Mouse (Mus musculus) kidney, embryonic 15.5 days (tissue): ENCODE results near the gene Tmigd1. TPM values are rescaled to one million over a fixed set of nuclear protein-coding genes. Genes with fewer than 3 reads are reported as not detected.

Experiments used
- ATAC-seq: fragments of 200-750 bp; cut with Nextera tagmentation; replicated peaks from 2 replicates; pipeline ENCODE4 v1.8.0; 2017; ENCODE audit warnings: moderate TSS enrichment; ENCODE audit not compliant: low FRiP score
- H3K27ac ChIP-seq: fragments of 300-500 bp; sonication (generic); 2 replicates; pipeline ENCODE4 v1.5.1; 2015; ENCODE audit warnings: mild to moderate bottlenecking, inconsistent platforms
- H3K27me3 ChIP-seq: fragments of 300-500 bp; sonication (generic); 2 replicates; pipeline ENCODE4 v1.6.1; 2015; ENCODE audit warnings: inconsistent platforms
- H3K36me3 ChIP-seq: fragments of 300-500 bp; sonication (generic); 2 replicates; pipeline ENCODE4 v1.6.1; 2015; ENCODE audit warnings: inconsistent platforms
- H3K4me1 ChIP-seq: fragments of 300-500 bp; sonication (generic); 2 replicates; pipeline ENCODE4 v1.6.1; 2015; ENCODE audit warnings: inconsistent platforms
- H3K4me2 ChIP-seq: fragments of 300-500 bp; sonication (generic); 2 replicates; pipeline ENCODE4 v1.6.1; 2015; ENCODE audit warnings: moderate library complexity, mild to moderate bottlenecking, inconsistent platforms
- H3K4me3 ChIP-seq: fragments of 300-500 bp; sonication (generic); replicated peaks from 2 replicates; pipeline ENCODE4 v1.5.1; 2015; ENCODE audit warnings: mild to moderate bottlenecking, inconsistent platforms
- H3K9ac ChIP-seq: fragments of 300-500 bp; sonication (generic); 2 replicates; pipeline ENCODE4 v1.6.1; 2015; ENCODE audit warnings: mild to moderate bottlenecking, inconsistent platforms
- H3K9me3 ChIP-seq: fragments of 300-500 bp; sonication (generic); replicated peaks from 2 replicates; pipeline ENCODE4 v1.6.1; 2016; ENCODE audit warnings: inconsistent platforms
- WGBS: fragments of 180-500 bp; shearing (Covaris S2); methylation state at CpG from one replicate; pipeline ENCODE4 v1.1.7; 2015; ENCODE audit warnings: mixed read lengths; 5-methylcytosine and 5-hydroxymethylcytosine counted together
- polyA plus RNA-seq: library from polyadenylated mRNA; unstranded; fragments of >200 nt; fragmentation: Nextera tagmentation; extraction: Ambion mirVana; gene quantifications from 2 replicates; pipeline ENCODE4 v1.2.1, GENCODE M21; 2015

The Tmigd1 gene
- polyA plus RNA-seq, 1 experiment from 2014 or later: 1.7 TPM

DNA sequence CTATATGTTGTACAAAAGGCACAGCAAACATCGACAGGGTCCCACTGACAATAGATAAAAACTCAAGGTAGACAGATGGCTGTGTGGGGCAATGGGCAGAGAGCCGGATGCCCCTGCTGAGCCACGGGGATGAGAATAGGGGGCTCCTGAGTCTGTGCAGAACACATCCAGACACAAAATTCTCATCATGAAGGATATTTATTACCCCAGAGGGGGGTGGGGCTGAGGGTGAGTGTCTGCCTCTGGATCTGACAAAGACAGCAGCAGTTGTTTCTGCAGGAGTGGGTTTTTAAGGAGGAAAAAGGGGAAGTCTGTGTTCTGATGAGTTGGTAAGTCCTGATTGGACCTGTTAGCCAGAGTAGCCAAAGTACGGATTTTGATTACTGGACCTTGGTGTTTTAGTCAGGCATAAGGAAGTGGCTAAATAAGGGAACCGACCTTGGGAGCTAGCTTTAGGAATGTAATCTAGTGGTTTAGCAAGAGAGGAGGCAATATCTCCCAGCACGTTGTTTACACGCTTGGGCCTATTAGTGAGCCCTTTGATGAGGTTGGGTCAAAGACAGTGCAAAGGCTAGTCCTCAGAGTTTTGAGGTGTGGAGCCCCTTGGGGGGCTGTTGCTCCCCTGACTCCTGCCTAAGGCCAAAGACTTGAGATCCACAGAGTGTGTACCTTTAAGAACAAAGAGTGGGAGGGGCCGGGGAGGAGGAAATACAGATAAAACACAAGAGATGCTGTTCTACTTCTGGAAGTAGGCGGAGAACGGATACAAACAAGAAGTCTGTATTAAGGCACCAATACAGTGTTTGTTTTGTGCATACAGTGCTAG is 12.4 kb upstream of the Tmigd1 start:
- ATAC-seq: no peak
- Histone ChIP-seq H3K4me2 (0 out of 2 replicates have a peak overlapping the region, but pooled peaks have one; percentile 10), H3K4me3 (no peak overlapping the region), H3K27me3 (no peaks in the 10 kb centered on the region), H3K36me3 (no peaks in the 10 kb centered on the region), H3K4me1 (peaks cover 37% of the 10 kb centered on the region), H3K9me3 (no peaks in the 10 kb centered on the region), H3K27ac (peak overlapping the region; percentile 74), H3K9ac (no peak overlapping the region)
- WGBS: 38% methylated on average over 10 of the region's 10 CpGs

DNA sequence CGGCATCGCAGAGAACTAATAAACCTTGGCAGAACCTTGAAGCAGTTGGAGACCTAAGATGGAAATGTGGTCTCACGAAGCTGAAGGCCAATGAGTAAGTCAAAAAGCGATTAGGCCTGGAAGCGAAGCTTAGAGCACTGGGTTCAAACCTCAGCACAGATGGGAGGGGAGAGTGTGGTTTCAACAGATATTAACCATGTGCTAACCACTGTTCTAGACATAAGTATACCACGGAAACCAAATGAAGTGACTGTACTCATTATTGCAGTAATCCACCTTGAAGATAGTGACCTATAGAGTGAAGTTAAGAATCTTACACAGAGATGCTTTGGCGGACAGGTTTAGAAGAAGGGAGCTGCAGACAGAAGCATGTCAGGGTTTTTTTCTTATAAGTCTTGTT is 10.8 kb upstream of the Tmigd1 start:
- Histone ChIP-seq H3K4me3 (no peak overlapping the region), H3K36me3 (no peaks in the 10 kb centered on the region), H3K4me2 (no peak overlapping the region), H3K27ac (no peak overlapping the region), H3K4me1 (peaks cover 46% of the 10 kb centered on the region), H3K27me3 (no peaks in the 10 kb centered on the region), H3K9ac (no peak overlapping the region), H3K9me3 (no peaks in the 10 kb centered on the region)
- no peak for ATAC-seq
- WGBS: 88% methylated on average over 7 of the region's 7 CpGs

DNA sequence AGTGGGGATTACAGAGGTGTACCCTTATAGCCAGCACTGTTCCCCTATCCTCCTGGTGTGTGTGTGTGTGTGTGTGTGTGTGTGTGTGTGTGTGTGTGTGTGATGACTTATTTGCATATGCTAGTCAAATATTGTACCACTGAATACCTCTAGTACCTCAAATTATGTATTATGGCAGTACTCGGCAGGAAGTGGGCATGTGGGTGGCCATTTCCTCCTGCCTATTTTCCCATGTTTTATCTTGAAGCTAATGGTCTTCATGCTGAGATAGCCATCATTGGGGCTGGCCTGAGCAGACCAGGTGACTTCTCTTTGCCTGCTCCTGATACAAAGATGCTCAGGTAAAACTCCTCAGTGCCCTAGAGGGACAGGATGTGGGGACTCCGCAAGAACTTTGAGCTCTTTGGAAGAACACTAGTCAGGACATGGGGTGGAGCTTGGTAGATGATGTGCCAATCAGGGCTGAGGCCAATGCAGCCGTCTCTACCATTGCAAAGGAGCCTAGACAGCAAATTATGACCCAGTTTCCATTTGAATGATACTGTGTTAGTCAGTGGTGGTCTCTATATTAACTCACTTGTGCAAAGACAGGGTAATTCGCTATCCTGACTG is 10.1 kb upstream of the Tmigd1 start:
- Histone ChIP-seq H3K4me2 (no peak overlapping the region), H3K36me3 (no peaks in the 10 kb centered on the region), H3K9ac (no peak overlapping the region), H3K9me3 (no peaks in the 10 kb centered on the region), H3K27me3 (no peaks in the 10 kb centered on the region), H3K4me3 (no peak overlapping the region), H3K27ac (no peak overlapping the region), H3K4me1 (peaks cover 52% of the 10 kb centered on the region)
- 86% methylated on average over 4 of the region's 4 CpGs for WGBS
- ATAC-seq: no peak

DNA sequence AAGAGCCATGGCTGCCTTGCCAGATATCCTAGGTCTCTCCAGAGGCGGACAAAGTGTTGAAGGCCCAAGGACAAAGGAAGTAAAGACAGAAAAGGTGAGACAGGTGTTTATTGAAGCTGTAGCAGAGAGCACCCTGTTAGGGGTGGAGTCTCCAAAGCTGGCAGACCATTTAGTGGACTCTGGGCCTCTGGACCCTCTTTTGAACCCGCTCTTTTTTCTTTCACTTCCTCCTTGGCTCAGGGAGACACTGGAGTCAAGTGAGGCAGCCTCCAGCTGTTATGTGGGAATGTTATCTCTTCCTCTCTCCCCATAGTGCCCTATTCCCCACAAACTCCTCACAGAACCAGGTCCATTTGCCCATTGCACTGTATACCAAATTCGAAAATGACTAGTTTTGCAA is 9.0 kb upstream of the Tmigd1 start:
- 70% methylated on average over 3 of the region's 3 CpGs for WGBS
- Histone ChIP-seq H3K27me3 (no peaks in the 10 kb centered on the region), H3K36me3 (no peaks in the 10 kb centered on the region), H3K9me3 (no peaks in the 10 kb centered on the region), H3K4me1 (peaks cover 62% of the 10 kb centered on the region), H3K9ac (no peak overlapping the region), H3K27ac (peak overlapping the region; percentile 87), H3K4me2 (no peak overlapping the region), H3K4me3 (no peak overlapping the region)
- no peak for ATAC-seq

DNA sequence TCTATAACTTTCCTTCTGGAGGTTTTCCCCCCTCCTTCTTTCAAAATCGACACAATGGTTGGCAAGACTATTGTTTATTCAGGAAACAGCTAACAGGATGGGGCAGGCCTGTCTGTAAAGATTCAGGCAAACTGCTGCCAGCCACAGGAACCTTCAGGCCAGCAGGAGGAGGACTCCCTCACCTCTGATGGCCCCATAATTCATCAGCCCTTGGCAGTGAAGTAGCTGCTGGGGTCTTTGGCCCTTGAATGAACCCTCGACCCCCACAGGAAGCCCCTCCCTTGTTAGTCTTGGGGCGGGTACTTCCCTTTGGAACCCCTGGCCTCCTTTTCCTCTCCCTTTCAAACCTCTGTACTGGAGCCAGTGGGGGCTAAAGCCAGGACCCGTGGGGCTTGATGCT is 8.4 kb upstream of the Tmigd1 start:
- H3K9ac ChIP-seq: 0 out of 2 replicates have a peak overlapping the region, but pooled peaks have one; percentile 11
- peak overlapping the region; percentile 87 for H3K27ac ChIP-seq
- H3K36me3 ChIP-seq: no peaks in the 10 kb centered on the region
- ATAC-seq: peak; percentile 57
- peaks cover 68% of the 10 kb centered on the region for H3K4me1 ChIP-seq
- H3K4me2 ChIP-seq: peak overlapping the region; percentile 40
- 4% methylated on average over 4 of the region's 4 CpGs for WGBS
- H3K4me3 ChIP-seq: no peak overlapping the region
- H3K9me3 ChIP-seq: no peaks in the 10 kb centered on the region
- H3K27me3 ChIP-seq: no peaks in the 10 kb centered on the region

DNA sequence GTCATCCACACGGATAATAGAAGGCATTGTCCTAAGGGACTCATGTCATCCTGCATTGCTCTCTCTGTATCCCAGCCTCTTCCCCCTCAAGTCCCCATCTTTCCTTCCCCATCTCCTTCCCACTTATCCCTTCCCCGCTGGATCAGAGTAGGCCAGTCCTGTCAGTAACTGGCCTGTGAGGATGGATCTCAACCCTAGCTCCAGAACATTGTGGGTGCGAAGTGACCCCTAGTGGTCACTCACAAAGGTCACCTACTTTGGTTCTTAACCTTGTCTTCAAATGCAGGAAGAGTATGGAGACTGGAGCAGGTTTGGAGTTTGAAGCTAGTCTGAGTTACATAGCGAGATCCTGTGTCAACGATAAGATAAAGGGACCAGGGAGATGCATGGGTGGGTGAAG is 7.7 kb upstream of the Tmigd1 start:
- Histone ChIP-seq H3K27me3 (no peaks in the 10 kb centered on the region), H3K27ac (peak overlapping the region; percentile 87), H3K36me3 (no peaks in the 10 kb centered on the region), H3K4me1 (peaks cover 70% of the 10 kb centered on the region), H3K4me2 (peak overlapping the region; percentile 40), H3K9ac (0 out of 2 replicates have a peak overlapping the region, but pooled peaks have one; percentile 11), H3K4me3 (no peak overlapping the region), H3K9me3 (no peaks in the 10 kb centered on the region)
- WGBS: 28% methylated on average over 5 of the region's 5 CpGs
- ATAC-seq: peak; percentile 78

DNA sequence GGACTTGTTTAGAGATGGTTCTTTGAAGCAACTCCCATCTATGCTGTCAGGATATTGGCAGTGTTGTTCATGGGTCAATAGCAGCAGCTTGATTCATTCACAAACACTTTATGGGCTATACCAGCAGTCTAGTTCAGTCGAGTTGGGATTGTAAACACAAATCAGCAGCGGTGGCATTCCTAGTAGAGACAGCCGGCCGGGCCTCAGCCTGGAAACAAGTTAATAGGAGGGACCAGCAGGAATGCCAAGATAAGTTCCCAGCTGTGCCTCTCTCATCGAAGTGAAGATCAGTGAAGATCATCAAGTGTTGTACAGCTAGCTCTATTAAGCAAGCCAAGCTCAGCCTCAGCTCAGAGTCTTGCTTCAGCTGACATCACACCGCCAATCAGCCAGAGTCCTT is 5.6 kb upstream of the Tmigd1 start:
- H3K4me1 ChIP-seq: peaks cover 61% of the 10 kb centered on the region
- no peak for ATAC-seq
- no peaks in the 10 kb centered on the region for H3K27me3 ChIP-seq
- H3K9ac ChIP-seq: no peak overlapping the region
- no peak overlapping the region for H3K4me2 ChIP-seq
- 43% methylated on average over 6 of the region's 6 CpGs for WGBS
- no peaks in the 10 kb centered on the region for H3K9me3 ChIP-seq
- H3K4me3 ChIP-seq: no peak overlapping the region
- H3K27ac ChIP-seq: peak overlapping the region; percentile 82
- no peaks in the 10 kb centered on the region for H3K36me3 ChIP-seq

DNA sequence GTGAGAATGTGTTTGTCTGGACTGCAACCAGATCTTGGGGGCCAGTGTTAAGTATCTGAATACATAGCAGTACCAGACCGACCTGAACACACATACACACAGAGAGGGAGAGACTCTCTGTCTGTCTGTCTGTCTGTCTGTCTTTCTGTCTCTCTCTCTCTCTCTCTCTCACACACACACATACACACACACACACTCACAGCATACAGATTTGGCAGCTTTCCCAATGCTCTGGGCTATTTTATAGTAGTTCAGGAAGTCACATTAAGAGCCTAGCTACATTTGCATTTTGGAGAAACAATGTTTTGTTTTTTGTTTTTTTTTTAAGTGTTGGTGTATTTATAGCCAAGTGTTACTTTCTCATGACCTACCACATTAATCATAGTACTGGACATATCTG is 4.8 kb upstream of the Tmigd1 start:
- no peak for ATAC-seq
- H3K36me3 ChIP-seq: no peaks in the 10 kb centered on the region
- peak overlapping the region; percentile 82 for H3K27ac ChIP-seq
- no peak overlapping the region for H3K4me2 ChIP-seq
- no peak overlapping the region for H3K4me3 ChIP-seq
- H3K4me1 ChIP-seq: peaks cover 61% of the 10 kb centered on the region
- H3K9me3 ChIP-seq: no peaks in the 10 kb centered on the region
- H3K27me3 ChIP-seq: no peaks in the 10 kb centered on the region
- WGBS: 56% methylated on average over 1 of the region's 1 CpGs
- no peak overlapping the region for H3K9ac ChIP-seq

DNA sequence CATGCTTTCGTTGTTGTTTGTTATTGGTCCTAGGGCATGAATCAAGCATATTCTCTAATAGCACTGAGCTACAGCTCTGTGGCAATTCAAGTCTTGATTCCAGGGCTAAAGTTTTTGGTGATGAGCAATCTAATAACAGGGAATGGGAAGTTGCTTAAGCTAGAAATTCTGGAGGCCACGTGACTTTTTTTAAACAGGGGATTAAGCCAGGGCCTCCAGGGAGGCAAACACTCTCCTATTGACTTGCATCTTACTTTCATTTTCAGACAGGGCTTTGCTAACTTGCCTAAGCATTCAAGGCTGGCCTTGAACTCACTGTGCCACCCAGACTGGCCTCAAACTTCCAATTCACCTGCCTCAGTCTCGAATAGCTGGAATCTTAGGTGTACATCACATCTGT is 4.1 kb upstream of the Tmigd1 start:
- Histone ChIP-seq H3K36me3 (no peaks in the 10 kb centered on the region), H3K9me3 (no peaks in the 10 kb centered on the region), H3K27me3 (no peaks in the 10 kb centered on the region), H3K4me3 (no peak overlapping the region), H3K4me2 (no peak overlapping the region), H3K4me1 (peaks cover 54% of the 10 kb centered on the region), H3K9ac (no peak overlapping the region), H3K27ac (peak overlapping the region; percentile 48)
- no peak for ATAC-seq
- 54% methylated on average over 3 of the region's 3 CpGs for WGBS

DNA sequence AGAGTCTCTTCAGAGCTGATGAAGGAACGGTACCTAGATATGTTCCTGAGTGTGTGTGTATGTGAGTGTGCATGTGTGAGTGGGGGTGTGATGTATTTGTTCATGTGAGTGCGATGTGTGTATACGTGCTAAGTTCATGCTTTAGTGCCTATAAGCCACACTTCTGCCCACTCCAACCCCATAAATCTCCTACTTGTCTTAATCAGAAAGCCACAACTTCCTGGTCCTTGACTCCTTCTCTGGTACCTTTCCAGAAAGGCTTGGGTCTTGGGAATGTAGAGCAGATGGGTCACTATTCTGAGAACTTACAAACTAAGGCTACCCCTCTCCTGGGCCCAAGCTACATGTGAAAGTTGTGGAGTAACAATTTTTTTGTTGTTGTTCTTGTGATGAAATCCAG is 3.2 kb upstream of the Tmigd1 start:
- Histone ChIP-seq H3K4me2 (no peak overlapping the region), H3K27ac (peak overlapping the region; percentile 48; the same call in 1 of the 2 replicates), H3K4me3 (no peak overlapping the region), H3K27me3 (no peaks in the 10 kb centered on the region), H3K9me3 (no peaks in the 10 kb centered on the region), H3K36me3 (no peaks in the 10 kb centered on the region), H3K9ac (no peak overlapping the region), H3K4me1 (peaks cover 45% of the 10 kb centered on the region)
- ATAC-seq: no peak
- WGBS: 79% methylated on average over 3 of the region's 3 CpGs

DNA sequence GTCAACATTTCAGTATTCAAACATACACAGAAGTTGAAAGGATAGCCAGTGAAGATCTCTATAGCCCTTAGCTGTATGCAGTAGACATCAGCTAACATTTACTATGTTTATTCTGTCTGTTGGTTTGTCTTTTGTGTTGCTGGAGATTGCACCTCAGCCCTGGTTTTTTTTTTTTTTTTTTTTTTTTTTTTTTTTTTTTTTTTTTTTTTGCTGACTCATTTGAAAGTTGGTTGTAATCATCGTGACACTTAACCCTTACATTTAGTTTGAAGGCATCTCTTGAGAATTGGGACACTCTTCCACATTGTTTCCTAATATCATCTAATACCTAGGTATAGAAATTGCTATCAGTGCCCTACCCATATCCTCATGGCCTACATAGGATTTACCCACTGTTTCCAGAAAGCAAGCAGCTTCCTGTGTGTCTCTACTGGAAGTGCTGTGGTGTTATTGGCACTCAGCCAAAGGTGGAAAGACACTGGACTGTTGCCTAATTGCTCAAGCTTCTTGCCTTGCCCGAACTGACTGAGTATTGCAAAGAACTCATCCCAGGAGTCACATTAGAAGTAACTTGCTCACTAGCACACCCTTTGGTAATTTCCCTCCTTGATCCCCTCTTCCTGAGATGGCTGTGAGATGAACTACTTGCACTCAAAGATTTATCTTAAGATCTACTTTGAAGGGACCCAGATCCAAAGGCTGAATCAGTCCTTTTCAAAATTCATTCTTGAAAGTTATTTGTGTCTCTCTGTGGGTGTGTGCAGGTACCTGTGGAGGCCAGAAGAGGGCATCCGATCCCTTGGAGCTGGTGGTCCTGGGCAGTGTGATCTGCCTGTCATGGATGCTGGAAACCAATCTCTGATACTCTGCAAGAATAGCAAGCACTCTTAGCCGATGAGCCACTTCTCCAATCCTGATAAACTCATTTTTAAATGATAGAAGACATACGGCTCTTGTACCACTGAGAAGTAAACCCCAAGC is 1.9 kb upstream of the Tmigd1 start:
- no peak overlapping the region for H3K9ac ChIP-seq
- no peaks in the 10 kb centered on the region for H3K9me3 ChIP-seq
- no peaks in the 10 kb centered on the region for H3K36me3 ChIP-seq
- ATAC-seq: no peak
- H3K4me1 ChIP-seq: peaks cover 36% of the 10 kb centered on the region
- no peak overlapping the region for H3K4me2 ChIP-seq
- WGBS: 66% methylated on average over 5 of the region's 5 CpGs
- no peak overlapping the region for H3K27ac ChIP-seq
- no peak overlapping the region for H3K4me3 ChIP-seq
- H3K27me3 ChIP-seq: no peaks in the 10 kb centered on the region

DNA sequence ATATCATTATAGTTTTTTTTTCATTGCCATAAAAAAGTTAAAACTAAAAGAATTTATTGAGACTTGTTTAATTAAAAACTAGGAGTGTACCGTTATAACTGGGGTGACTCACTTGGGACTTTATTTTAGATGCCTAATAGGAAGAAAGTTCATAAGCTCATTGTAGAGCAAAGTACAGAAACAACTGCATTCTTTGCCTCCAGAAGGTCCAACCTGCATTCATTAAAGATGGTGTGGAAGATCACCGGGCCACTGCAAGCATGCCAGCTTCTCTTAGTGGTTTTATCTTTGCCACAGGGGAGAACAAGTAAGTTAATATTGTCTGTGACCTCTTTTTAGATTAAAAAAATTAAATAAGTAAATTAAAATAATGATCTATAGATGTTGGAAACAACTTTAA is 2.4 kb downstream of the Tmigd1 start:
- H3K27me3 ChIP-seq: no peaks in the 10 kb centered on the region
- no peak overlapping the region for H3K4me2 ChIP-seq
- H3K4me3 ChIP-seq: no peak overlapping the region
- H3K9ac ChIP-seq: no peak overlapping the region
- H3K27ac ChIP-seq: no peak overlapping the region
- H3K36me3 ChIP-seq: no peaks in the 10 kb centered on the region
- H3K4me1 ChIP-seq: 0 out of 2 replicates have a peak, but pooled peaks cover 3% of the 10 kb centered on the region
- no peaks in the 10 kb centered on the region for H3K9me3 ChIP-seq
- WGBS: 68% methylated on average over 2 of the region's 2 CpGs
- no peak for ATAC-seq
